In genomic region chrX:11806896-11807252, GRCm38 (mm10) we compare ENCODE assay signal across 8 mouse cellular contexts.
DNase-seq lines count a peak whose midpoint lies in the region; ATAC-seq and TF ChIP-seq lines count a peak whose summit lies in the region.

No protein-coding gene starts in this region.

- peak overlapping the region; percentile 67 for H3K27ac ChIP-seq in heart, embryonic 15.5 days
- H3K27ac ChIP-seq in forebrain, postnatal 0 days (ENCODE audit: low read depth, low read length) = peak overlapping the region; percentile 67
- peak overlapping the region; percentile 35; the same call in 1 of the 2 replicates for H3K27ac ChIP-seq in midbrain, embryonic 11.5 days (ENCODE audit: low read depth, low read length)

- peaks cover 31% of the 10 kb centered on the region for H3K4me1 ChIP-seq in heart, embryonic 15.5 days (replicated peaks)
- H3K4me1 ChIP-seq in forebrain, postnatal 0 days (ENCODE audit: insufficient read depth) = no peaks in the 10 kb centered on the region
- H3K4me1 ChIP-seq in midbrain, embryonic 11.5 days (ENCODE audit: control insufficient read depth, insufficient read depth, low read length) = peaks cover 10% of the 10 kb centered on the region

- ATAC-seq in heart, embryonic 15.5 days (replicated peaks; ENCODE audit: insufficient number of reproducible peaks, insufficient read depth, low FRiP score, low read depth) = no peak
- ATAC-seq in forebrain, postnatal 0 days = peak; percentile 61; the same call in 1 of the 2 replicates
- no peak; the same call in none of the 2 replicates for ATAC-seq in midbrain, embryonic 11.5 days (ENCODE audit: low FRiP score)

- no peak for DNase-seq in heart, postnatal 10 days
- DNase-seq in R1 (ENCODE audit: low read depth, low spot score) (peak; percentile 6), adipocyte (ENCODE audit: low spot score) (no peak)
- DNase-seq in forebrain, postnatal 0 days = peak; percentile 51
- no peak for DNase-seq in midbrain, embryonic 11.5 days (ENCODE audit: low spot score, missing footprints)
- no peak for DNase-seq in cerebellum, postnatal 10 days
- DNase-seq in ovary, adult 18-20 months (ENCODE audit: low spot score) = no peak

- peak overlapping the region; percentile 54 for H3K9ac ChIP-seq in heart, embryonic 15.5 days
- peak overlapping the region; percentile 59 for H3K9ac ChIP-seq in forebrain, postnatal 0 days
- peak overlapping the region; percentile 59 for H3K9ac ChIP-seq in midbrain, embryonic 11.5 days (ENCODE audit: low read length)

- TF ChIP-seq CTCF in forebrain, postnatal 0 days (IDR thresholded peaks at IDR 0.05; ENCODE audit: low read depth) = no peak

- H3K9me3 ChIP-seq in heart, embryonic 15.5 days (replicated peaks) = no peaks in the 10 kb centered on the region
- no peaks in the 10 kb centered on the region for H3K9me3 ChIP-seq in forebrain, postnatal 0 days (ENCODE audit: low read length)
- no peaks in the 10 kb centered on the region for H3K9me3 ChIP-seq in midbrain, embryonic 11.5 days (ENCODE audit: control insufficient read depth, low read length)

- peak overlapping the region; percentile 57 for H3K4me3 ChIP-seq in heart, embryonic 15.5 days
- H3K4me3 ChIP-seq in forebrain, postnatal 0 days (ENCODE audit: low read depth, low read length) = peak overlapping the region; percentile 44
- H3K4me3 ChIP-seq in midbrain, embryonic 11.5 days (ENCODE audit: low read depth, low read length) = peak overlapping the region; percentile 28

- WGBS in heart, embryonic 15.5 days = 2% methylated on average over 22 of the region's 22 CpGs
- WGBS in forebrain, postnatal 0 days = 10% methylated on average over 22 of the region's 22 CpGs
- 8% methylated on average over 21 of the region's 22 CpGs for WGBS in midbrain, embryonic 11.5 days

- H3K4me2 ChIP-seq in heart, embryonic 15.5 days = peak overlapping the region; percentile 86
- H3K4me2 ChIP-seq in forebrain, postnatal 0 days (ENCODE audit: low read depth) = peak overlapping the region; percentile 62
- H3K4me2 ChIP-seq in midbrain, embryonic 11.5 days = peak overlapping the region; percentile 61

- H3K27me3 ChIP-seq in heart, embryonic 15.5 days = peaks cover 51% of the 10 kb centered on the region
- no peaks in the 10 kb centered on the region for H3K27me3 ChIP-seq in forebrain, postnatal 0 days (ENCODE audit: insufficient read depth, low read length)
- H3K27me3 ChIP-seq in midbrain, embryonic 11.5 days (ENCODE audit: control insufficient read depth, insufficient read depth, low read length) = peaks cover 35% of the 10 kb centered on the region

- no peaks in the 10 kb centered on the region for H3K36me3 ChIP-seq in heart, embryonic 15.5 days
- no peaks in the 10 kb centered on the region for H3K36me3 ChIP-seq in forebrain, postnatal 0 days (ENCODE audit: insufficient read depth)
- no peaks in the 10 kb centered on the region for H3K36me3 ChIP-seq in midbrain, embryonic 11.5 days (ENCODE audit: control insufficient read depth, insufficient read depth, low read length)

- intact Hi-C loops in heart, postnatal 10 days (cut with DNase I) = loop anchor here (5.0 to 10.0 kb wide), 3 partner anchors 198 to 350 kb away; no protein-coding TSS in a partner anchor

Comparison
In these comparisons a context has a peak if more than half of its experiments do, and no peak if none do; other contexts are left out.
1. DNase-seq: peak in R1 (single experiment) and forebrain, postnatal 0 days (single experiment); none in heart, postnatal 10 days (0 of 2), midbrain, embryonic 11.5 days (single experiment), adipocyte (single experiment), cerebellum, postnatal 10 days (0 of 2) and ovary, adult 18-20 months (single experiment).
2. Peak in every context shown above with its lines, with median percentiles within 50 percentile points of each other: H3K27ac ChIP-seq, H3K4me2 ChIP-seq, H3K4me3 ChIP-seq and H3K9ac ChIP-seq.